Mouse (Mus musculus) neural tube, embryonic 13.5 days (tissue): ENCODE results near the gene Sec62. TPM values are rescaled to one million over a fixed set of nuclear protein-coding genes. Genes with fewer than 3 reads are reported as not detected.
"Not testable (repeated sequence)": the region's sequence is repeated elsewhere in the genome, so short reads cannot be mapped to it uniquely, and the experiment has no call there.

Source experiments
- ATAC-seq: fragments of 200-750 bp; cut with Nextera tagmentation; 2 replicates; pipeline ENCODE4 v1.8.0; 2017; ENCODE audit warnings: low read depth, mild to moderate bottlenecking, moderate TSS enrichment, moderate library complexity
- H3K27ac ChIP-seq: fragments of 300-500 bp; sonication (generic); replicated peaks from 2 replicates; pipeline ENCODE4 v1.5.1; 2015; ENCODE audit warnings: moderate library complexity, mild to moderate bottlenecking, inconsistent platforms
- H3K27me3 ChIP-seq: fragments of 300-500 bp; sonication (generic); 2 replicates; pipeline ENCODE4 v1.6.1; 2015; ENCODE audit warnings: mild to moderate bottlenecking, inconsistent platforms
- H3K36me3 ChIP-seq: fragments of 300-500 bp; sonication (generic); 2 replicates; pipeline ENCODE4 v1.6.1; 2015; ENCODE audit warnings: mild to moderate bottlenecking, inconsistent platforms
- H3K4me1 ChIP-seq: fragments of 300-500 bp; sonication (generic); replicated peaks from 2 replicates; pipeline ENCODE4 v1.6.1; 2015; ENCODE audit warnings: inconsistent platforms
- H3K4me2 ChIP-seq: fragments of 300-500 bp; sonication (generic); 2 replicates; pipeline ENCODE4 v1.6.1; 2015; ENCODE audit warnings: inconsistent platforms, mild to moderate bottlenecking, moderate library complexity
- H3K4me3 ChIP-seq: fragments of 300-500 bp; sonication (generic); 2 replicates; pipeline ENCODE4 v1.5.1; 2015; ENCODE audit warnings: mild to moderate bottlenecking, inconsistent platforms
- H3K9ac ChIP-seq: fragments of 300-500 bp; sonication (generic); 2 replicates; pipeline ENCODE4 v1.6.1; 2015; ENCODE audit warnings: moderate library complexity, mild to moderate bottlenecking, inconsistent platforms
- H3K9me3 ChIP-seq: fragments of 300-500 bp; sonication (generic); 2 replicates; pipeline ENCODE4 v1.6.1; 2016; ENCODE audit warnings: inconsistent platforms
- WGBS: fragments of 180-500 bp; shearing (Covaris S2); methylation state at CpG from one replicate; pipeline ENCODE4 v1.1.7; 2015; 5-methylcytosine and 5-hydroxymethylcytosine counted together
- polyA plus RNA-seq: library from polyadenylated mRNA; unstranded; fragments of >200 nt; fragmentation: Nextera tagmentation; extraction: Ambion mirVana; gene quantifications from 2 replicates; pipeline ENCODE4 v1.2.1, GENCODE M21; 2015

The Sec62 gene
- polyA plus RNA-seq, 1 experiment from 2014 or later: 90.5 TPM

DNA sequence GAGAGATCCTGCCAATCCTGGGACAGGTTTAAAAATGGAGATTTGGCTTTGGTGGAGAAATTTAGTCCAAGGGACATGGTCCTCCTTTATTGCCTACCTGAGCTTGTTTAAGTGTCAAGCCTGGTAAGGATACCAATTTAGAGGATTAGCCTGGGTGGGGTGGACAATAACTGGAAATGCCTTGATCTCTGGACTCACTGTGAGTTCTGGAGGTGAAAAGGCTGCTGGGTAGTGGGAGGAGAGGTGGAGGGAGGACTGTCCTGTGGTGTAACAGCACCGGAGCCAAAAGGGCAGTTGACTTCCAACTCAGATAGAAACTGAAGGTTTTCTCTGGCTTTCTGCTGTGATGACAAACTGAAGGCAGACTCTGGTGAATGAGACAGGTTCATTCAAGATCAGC, 54.7 kb downstream of the Sec62 start:
- H3K36me3 ChIP-seq: no peaks in the 10 kb centered on the region
- H3K4me1 ChIP-seq: no peaks in the 10 kb centered on the region
- H3K27me3 ChIP-seq: no peaks in the 10 kb centered on the region
- no peaks in the 10 kb centered on the region for H3K9me3 ChIP-seq
- H3K4me2 ChIP-seq: no peak overlapping the region
- no peak overlapping the region for H3K9ac ChIP-seq
- 71% methylated on average over 1 of the region's 1 CpGs for WGBS
- ATAC-seq: no peak
- H3K4me3 ChIP-seq: no peak overlapping the region
- H3K27ac ChIP-seq: no peak overlapping the region

- Histone ChIP-seq H3K9me3 (no peaks in the 10 kb centered on the region), H3K9ac (no peak overlapping the region), H3K4me1 (peaks cover 10% of the 10 kb centered on the region; the same call in 1 of the 2 replicates), H3K4me2 (no peak overlapping the region), H3K27ac (no peak overlapping the region), H3K36me3 (no peaks in the 10 kb centered on the region), H3K4me3 (no peak overlapping the region), H3K27me3 (peaks cover 27% of the 10 kb centered on the region)
- WGBS: 82% methylated on average over 4 of the region's 6 CpGs
- no peak for ATAC-seq
Observed at GRCm38 (mm10) chr3:30851422-30851821, 58.7 kb downstream of the Sec62 start.

- Histone ChIP-seq H3K27me3 (peaks cover 38% of the 10 kb centered on the region), H3K4me3 (no peak overlapping the region), H3K9me3 (no peaks in the 10 kb centered on the region), H3K36me3 (no peaks in the 10 kb centered on the region), H3K4me1 (peaks cover 10% of the 10 kb centered on the region; the same call in 1 of the 2 replicates), H3K27ac (no peak overlapping the region), H3K4me2 (no peak overlapping the region), H3K9ac (no peak overlapping the region)
- no peak for ATAC-seq
- WGBS: 90% methylated on average over 5 of the region's 5 CpGs
Observed at GRCm38 (mm10) chr3:30853596-30853995, 60.9 kb downstream of the Sec62 start.

GRCm38 (mm10) chr3:30855604-30856458, 63.2 kb downstream of the Sec62 start, which contains the start of gene Gpr160:
Gene Gpr160 (plus strand): TSS chr3:30855950.
- Histone ChIP-seq H3K4me2 (peak within 1 kb of the TSS; percentile 97), H3K27me3 (peaks cover 38% of the 10 kb centered on the region), H3K4me1 (peaks cover 10% of the 10 kb centered on the region; the same call in 1 of the 2 replicates), H3K9me3 (no peaks in the 10 kb centered on the region), H3K9ac (peak within 1 kb of the TSS; percentile 67), H3K4me3 (peak within 1 kb of the TSS; percentile 54), H3K27ac (no peak within 1 kb of the TSS), H3K36me3 (no peaks in the 10 kb centered on the region)
- ATAC-seq: peak; percentile 76
- under 1% methylated on average over 75 of the region's 75 CpGs for WGBS

GRCm38 (mm10) chr3:30859599-30859998, 66.9 kb downstream of the Sec62 start:
- not testable (repeated sequence) for H3K4me2 ChIP-seq, ATAC-seq, H3K9me3 ChIP-seq, H3K4me3 ChIP-seq, H3K9ac ChIP-seq, H3K36me3 ChIP-seq, H3K27ac ChIP-seq
- H3K4me1 ChIP-seq: peaks cover 10% of the 10 kb centered on the region; the same call in 1 of the 2 replicates
- H3K27me3 ChIP-seq: peaks cover 29% of the 10 kb centered on the region
- 91% methylated on average over 8 of the region's 8 CpGs for WGBS

DNA sequence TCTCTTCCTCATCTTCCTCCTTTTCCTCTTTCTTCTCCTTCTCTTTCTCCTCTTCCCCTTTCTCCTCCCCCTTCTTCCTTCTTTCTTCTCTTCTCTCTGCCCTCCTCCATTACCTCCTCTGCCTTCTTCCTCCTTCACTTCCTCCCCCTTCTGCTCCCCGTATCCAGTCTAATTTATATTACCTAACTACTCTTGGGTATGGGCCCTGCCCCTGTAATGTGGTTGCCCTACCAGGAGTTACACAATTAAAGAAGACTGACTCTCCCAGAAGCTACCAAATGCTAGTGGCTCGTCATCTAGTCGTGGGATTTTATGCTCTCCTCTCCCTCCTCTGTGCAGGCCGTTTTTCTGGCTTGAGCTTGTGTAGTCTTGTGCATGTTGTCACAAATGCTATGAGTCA, 68.0 kb downstream of the Sec62 start:
- Histone ChIP-seq H3K27ac (no peak overlapping the region), H3K4me3 (no peak overlapping the region), H3K27me3 (peaks cover 19% of the 10 kb centered on the region), H3K36me3 (no peaks in the 10 kb centered on the region), H3K9ac (no peak overlapping the region), H3K9me3 (no peaks in the 10 kb centered on the region), H3K4me2 (no peak overlapping the region), H3K4me1 (peaks cover 7% of the 10 kb centered on the region; the same call in 1 of the 2 replicates)
- WGBS: 85% methylated on average over 4 of the region's 4 CpGs
- no peak for ATAC-seq

DNA sequence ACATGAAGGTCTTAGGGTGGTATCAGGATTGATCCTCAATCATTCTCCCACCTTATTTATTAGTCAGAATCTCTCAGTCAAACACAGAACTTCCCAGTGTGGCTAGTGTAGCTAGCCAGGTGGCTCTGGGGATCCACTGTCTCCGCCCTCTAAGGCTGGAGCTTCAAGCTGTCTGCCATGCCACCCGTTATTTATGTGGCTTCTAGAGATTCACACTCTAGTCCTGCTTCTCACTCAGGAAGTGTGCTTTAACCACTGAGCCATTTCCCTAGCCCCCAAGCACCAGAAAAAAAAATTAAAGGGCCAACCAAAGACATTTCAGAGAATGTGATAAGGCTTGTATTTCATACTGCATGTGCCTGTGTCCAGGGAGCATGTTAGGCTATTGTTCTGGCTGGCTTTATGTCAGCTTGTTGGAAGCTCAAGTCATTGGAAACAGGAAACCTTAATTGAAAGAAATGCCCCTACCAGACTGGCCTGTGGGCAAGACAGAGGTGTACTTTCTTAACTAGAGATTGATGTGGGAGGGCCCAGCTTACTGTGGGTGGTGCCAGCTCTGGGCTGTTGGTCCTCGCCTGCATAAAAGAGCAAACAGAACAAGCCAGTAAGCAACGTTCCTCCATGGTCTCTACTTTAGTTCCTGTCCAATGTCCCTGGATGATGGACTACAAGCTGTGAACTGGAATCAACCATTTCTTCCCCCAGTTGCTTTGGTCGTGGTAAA, 71.2 kb downstream of the Sec62 start:
- H3K9me3 ChIP-seq: no peaks in the 10 kb centered on the region
- H3K27ac ChIP-seq: no peak overlapping the region
- no peak overlapping the region for H3K4me3 ChIP-seq
- H3K36me3 ChIP-seq: no peaks in the 10 kb centered on the region
- ATAC-seq: no peak
- H3K27me3 ChIP-seq: no peaks in the 10 kb centered on the region
- H3K4me2 ChIP-seq: no peak overlapping the region
- WGBS: 71% methylated on average over 5 of the region's 5 CpGs
- H3K9ac ChIP-seq: no peak overlapping the region
- H3K4me1 ChIP-seq: no peaks in the 10 kb centered on the region

DNA sequence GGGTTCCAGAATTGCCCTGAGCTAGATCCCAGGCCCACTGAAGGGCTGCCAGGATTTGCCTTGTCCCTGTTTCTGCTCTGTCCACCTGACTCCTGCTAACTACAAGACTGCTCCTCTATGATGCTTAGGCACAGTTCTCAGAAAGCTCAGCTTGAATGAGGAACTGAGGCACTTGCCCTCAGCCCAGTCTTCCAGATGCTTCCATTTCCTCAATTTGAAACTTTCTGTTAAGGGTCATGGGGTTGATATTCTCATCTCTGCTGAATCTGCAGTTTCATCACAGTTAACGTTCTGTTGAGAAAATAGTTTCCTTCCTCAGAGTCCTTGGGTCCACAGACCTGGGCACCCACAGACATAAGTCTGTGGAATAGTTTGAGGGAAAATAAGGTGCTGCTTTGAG, 72.0 kb downstream of the Sec62 start:
- H3K4me2 ChIP-seq: no peak overlapping the region
- no peaks in the 10 kb centered on the region for H3K36me3 ChIP-seq
- no peaks in the 10 kb centered on the region for H3K27me3 ChIP-seq
- no peaks in the 10 kb centered on the region for H3K4me1 ChIP-seq
- no peak for ATAC-seq
- H3K9ac ChIP-seq: no peak overlapping the region
- H3K27ac ChIP-seq: no peak overlapping the region
- WGBS: 81% methylated on average over 1 of the region's 1 CpGs
- H3K9me3 ChIP-seq: no peaks in the 10 kb centered on the region
- no peak overlapping the region for H3K4me3 ChIP-seq

DNA sequence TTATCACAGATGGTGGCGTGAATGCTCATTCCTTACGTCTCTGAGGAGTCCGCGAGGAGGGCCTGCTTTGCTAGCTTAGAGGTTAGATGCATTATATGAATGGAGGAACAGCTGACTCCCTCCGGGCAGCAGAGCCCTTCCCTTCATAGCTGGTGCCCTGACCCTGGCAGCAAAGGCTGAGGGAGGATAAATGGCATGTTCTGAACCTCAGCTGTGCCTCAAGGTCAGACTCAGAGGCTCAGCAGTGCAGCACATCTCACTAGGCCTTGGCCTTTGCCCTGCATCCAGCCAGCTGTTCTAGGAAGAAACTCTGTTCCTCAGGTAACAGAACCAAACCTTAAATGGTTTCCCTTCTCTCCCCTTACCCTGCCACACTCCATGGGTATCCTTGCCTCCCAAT, 75.5 kb downstream of the Sec62 start:
- Histone ChIP-seq H3K4me2 (no peak overlapping the region), H3K9me3 (no peaks in the 10 kb centered on the region), H3K4me3 (no peak overlapping the region), H3K27me3 (no peaks in the 10 kb centered on the region), H3K36me3 (no peaks in the 10 kb centered on the region), H3K27ac (no peak overlapping the region), H3K9ac (no peak overlapping the region), H3K4me1 (no peaks in the 10 kb centered on the region)
- WGBS: 75% methylated on average over 5 of the region's 5 CpGs
- ATAC-seq: no peak

- Histone ChIP-seq H3K36me3 (no peaks in the 10 kb centered on the region), H3K4me1 (no peaks in the 10 kb centered on the region), H3K4me3 (no peak overlapping the region), H3K9ac (no peak overlapping the region), H3K27me3 (no peaks in the 10 kb centered on the region), H3K4me2 (no peak overlapping the region), H3K27ac (no peak overlapping the region), H3K9me3 (no peaks in the 10 kb centered on the region)
- ATAC-seq: no peak
- 84% methylated on average over 5 of the region's 5 CpGs for WGBS
Observed at GRCm38 (mm10) chr3:30868625-30869024, 76.0 kb downstream of the Sec62 start.

- no peak overlapping the region for H3K27ac ChIP-seq
- no peaks in the 10 kb centered on the region for H3K27me3 ChIP-seq
- H3K9me3 ChIP-seq: no peaks in the 10 kb centered on the region
- H3K4me3 ChIP-seq: no peak overlapping the region
- no peaks in the 10 kb centered on the region for H3K4me1 ChIP-seq
- H3K36me3 ChIP-seq: no peaks in the 10 kb centered on the region
- WGBS: 81% methylated on average over 1 of the region's 1 CpGs
- no peak overlapping the region for H3K9ac ChIP-seq
- H3K4me2 ChIP-seq: no peak overlapping the region
- ATAC-seq: no peak
Observed at GRCm38 (mm10) chr3:30869995-30870394, 77.3 kb downstream of the Sec62 start.
